Mouse (Mus musculus) kidney, postnatal 25 days (tissue): Measurements from ENCODE around the gene Fam160a1.

Experiments
- DNase-seq, 2 experiments: peaks; one replicate each; pipeline ENCODE4 v3.0.0; 2021; ENCODE audit warnings: mixed read lengths in 2 of 2

Fam160a1 gene

DNA sequence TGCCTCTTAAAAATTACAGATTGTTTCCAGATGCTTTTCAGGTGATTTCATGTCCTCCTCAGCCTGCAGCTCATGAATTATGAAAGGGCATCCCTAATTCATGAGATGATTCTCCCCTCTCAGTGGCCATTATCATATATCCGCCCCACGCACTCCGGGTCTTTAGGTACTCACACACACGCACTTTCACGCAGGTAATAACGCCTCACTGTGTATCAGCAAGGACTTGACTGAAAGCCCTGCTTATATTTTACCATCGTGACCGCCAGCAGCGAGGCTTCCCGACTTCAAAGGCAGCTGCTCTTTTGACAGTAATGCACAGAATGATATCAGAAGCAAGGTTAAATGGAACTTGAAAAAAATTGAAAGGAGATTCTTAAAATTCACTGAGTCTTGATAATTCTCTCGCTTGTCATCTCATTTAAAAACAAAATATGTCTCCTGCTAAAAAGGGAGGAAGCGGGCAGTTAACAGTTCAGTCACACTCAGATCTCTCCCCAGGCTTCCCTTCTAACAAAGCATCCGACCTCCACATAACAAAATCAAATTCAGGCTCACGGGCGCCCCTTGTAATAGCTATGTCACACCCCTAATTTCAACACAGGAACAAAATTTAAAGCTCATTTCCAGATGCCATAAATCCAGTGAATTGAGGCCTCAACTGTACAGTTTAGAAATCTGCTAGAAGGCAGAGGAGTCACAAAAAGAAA, 3.9 kb upstream of the Fam160a1 start:
- peak in 1 of 2 experiments; percentile 15 for DNase-seq

DNA sequence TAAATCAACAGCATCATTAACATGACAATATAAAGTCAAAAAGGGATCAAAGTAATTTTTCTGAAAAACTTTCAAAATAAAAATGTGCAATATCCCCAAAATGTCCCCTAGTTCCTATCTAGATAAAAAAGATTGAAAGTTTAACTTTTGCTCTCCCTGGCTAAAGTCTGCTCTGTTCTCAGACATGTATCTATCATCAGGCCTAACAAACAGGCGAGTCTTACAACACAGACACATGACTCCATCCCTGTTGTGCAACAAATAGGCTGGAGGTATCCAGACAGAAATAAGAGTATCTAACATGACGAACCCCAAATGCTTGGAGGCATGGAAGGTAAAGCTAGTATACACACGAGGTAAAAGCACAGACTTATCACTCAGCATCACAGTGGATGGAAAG, 2.2 kb upstream of the Fam160a1 start:
- DNase-seq, result no peak

GRCm38 (mm10) chr3:85814241-85814640, 2.9 kb downstream of the Fam160a1 start:
- peak; percentile 34 to 45 for DNase-seq

DNA sequence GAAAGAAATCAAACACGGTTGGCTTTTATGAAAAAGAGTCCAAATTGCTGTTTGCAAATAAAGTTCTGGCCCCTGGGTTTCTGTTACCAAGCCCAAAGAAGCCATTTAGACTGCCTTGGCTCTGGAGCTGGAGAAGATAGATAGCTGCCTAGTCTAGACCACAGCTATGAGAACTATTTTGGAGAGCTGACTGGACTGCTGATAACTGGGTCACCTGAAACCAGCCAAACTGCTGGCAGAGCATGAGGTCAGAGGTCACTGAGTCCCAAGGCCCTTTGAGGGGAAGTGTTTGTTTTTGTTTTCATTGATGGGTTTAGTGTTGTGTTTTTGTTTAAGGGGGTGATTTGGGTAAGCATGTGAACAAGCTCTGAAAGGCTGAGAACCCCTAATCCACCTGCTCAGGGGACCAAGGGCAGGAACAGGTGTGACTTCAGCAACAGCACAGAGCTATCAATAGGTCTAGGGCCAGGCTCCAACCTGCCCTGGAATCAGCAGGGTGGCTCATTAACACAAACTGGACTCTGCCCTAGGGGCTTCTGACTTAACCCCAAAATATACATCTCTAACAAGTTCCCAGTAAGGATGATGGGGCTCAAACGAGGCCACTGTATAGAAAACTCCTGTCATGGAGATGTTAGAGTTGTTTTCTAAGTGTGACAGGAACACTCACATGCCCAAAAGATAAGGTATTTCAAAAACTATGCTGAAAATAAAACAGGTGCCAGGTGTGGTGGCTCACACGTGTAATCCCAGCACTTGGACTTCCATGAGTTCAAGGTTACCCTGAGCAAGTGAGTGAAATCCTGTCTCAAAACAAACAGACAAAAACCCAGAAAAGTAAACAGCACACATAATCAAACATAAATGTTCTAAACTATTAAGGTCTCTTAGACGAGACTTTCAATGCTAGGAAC, 3.7 kb downstream of the Fam160a1 start:
- peak; percentile 29 to 52 for DNase-seq

DNA sequence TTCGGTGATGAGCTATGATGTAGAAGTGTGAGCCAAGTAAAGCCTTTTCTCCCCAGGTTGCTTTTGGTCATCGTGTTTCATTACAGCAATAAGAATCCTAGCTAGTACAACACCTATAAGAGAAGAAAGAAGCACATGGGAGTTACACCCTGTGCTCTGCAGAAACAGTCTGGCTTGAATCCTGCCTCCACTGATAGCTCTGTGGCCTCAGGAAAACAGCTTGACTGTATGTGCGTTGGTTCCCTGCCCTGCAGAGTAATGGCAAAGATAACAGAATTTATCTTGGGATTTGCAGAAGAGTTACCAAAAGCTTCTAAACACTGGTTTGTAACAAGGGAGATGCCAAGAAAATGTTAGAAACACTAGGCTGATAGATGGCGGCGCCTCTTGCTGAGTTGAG, 5.1 kb downstream of the Fam160a1 start:
- DNase-seq, result no peak

GRCm38 (mm10) chr3:85793166-85793565, 23.9 kb downstream of the Fam160a1 start:
- DNase-seq, result no peak

- no peak for DNase-seq
Observed at GRCm38 (mm10) chr3:85789748-85790147, 27.3 kb downstream of the Fam160a1 start.

- peak; percentile 32 to 63 for DNase-seq
Observed at GRCm38 (mm10) chr3:85786501-85786900, 30.6 kb downstream of the Fam160a1 start.

GRCm38 (mm10) chr3:85780906-85781305, 36.2 kb downstream of the Fam160a1 start:
- no peak for DNase-seq

DNA sequence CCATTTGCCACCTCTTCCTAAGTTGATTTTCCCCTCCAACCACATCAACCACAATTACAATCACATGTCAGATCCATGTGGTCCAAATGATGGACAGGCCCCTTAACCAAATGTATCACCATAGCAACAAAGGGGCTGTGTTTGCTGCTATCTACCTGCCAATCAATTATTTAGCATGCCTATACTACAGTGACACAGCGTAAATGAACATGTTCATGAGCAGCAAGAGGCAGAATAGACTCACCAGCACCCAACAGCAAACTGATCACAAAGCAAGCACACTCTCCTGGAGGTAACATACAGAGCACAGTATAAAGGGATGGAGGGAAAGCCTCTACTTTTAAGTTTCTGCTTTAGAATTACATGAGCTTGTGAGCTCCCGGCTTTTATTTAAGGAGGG, 36.8 kb downstream of the Fam160a1 start:
- DNase-seq, result no peak

GRCm38 (mm10) chr3:85777841-85778240, 39.2 kb downstream of the Fam160a1 start:
- DNase-seq, result no peak

- no peak for DNase-seq
Observed at GRCm38 (mm10) chr3:85777356-85777755, 39.7 kb downstream of the Fam160a1 start.

DNA sequence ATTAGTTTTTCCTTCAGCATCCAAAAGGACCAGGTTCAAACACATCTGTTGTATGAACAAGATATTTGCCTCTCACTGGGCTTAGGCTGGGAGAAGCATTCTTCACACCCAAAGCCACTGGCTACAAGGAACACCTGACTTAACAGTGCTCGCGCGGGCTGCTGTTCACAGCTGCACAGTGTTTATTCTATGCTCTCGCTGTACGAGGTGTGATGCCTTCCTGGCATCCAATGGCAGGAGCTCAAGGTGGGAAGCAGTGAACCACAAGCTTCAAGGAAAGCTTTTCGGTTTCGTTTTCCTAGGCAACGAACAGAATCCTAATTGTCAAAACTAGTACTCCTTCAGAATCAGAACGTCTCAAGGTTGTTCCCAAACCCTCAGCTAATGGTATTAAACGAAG, 40.4 kb downstream of the Fam160a1 start:
- peak; percentile 17 to 42 for DNase-seq

GRCm38 (mm10) chr3:85776126-85776525, 41.0 kb downstream of the Fam160a1 start:
- DNase-seq, result no peak

DNA sequence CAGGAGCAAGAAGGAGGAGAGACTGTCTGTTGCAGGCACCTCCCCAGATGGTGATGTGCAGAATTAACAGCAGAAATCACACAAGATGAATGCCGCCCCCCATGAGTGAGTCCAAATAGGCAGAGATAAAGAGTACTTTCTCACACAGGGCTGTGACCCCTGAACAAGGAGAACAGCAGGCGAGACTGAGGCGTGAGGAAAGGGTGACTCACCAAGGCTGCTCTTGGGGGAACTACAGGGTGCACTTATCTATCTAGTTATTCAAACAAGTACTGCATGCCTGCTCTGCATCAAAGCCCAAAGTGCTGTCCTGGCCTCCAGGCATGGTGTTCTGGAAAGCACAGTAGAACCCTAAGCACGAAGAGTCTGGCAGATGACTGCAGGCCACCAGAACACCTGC, 43.2 kb downstream of the Fam160a1 start:
- no peak for DNase-seq

DNA sequence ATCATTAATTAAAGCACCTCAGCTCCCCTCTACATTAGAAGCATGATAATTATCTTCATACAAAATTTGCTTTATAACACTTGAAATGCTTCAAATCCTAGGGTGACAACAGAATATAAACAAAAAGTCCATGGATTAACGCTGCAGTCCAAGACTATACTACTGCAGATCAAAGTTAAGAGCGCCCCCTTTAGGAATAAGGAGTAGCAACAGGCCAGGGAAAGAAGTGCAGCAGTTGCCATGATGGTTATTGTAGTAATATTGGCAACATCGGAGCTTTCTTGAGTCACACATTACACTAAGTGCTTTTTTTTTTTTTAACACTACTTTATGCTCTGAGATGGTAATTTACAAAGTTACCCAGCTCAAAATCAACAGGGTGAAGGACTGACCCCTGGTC, 43.7 kb downstream of the Fam160a1 start:
- DNase-seq, result no peak

- DNase-seq, result no peak
Observed at GRCm38 (mm10) chr3:85764937-85765337, 52.2 kb downstream of the Fam160a1 start.

- DNase-seq, result no peak
Observed at GRCm38 (mm10) chr3:85764008-85764834, 52.9 kb downstream of the Fam160a1 start.

DNA sequence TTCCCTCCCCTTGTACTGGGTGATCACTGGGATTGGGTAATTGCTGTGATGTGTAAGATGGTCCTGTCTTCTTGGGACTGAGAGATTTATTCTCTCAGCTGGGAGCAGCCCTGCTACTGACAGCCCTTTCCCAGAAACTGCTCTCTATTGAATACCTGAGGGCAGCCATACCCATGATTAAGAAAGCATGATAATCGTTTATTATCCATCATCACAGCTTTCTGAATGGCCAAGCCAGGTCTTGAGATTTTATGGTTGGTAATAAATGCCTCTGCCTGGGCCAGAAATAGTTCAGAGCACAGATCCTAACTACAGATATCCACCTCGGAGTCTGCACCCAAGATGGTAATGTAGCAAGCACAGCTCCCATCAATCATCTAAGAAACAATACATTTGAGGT, 59.1 kb downstream of the Fam160a1 start:
- no peak for DNase-seq

- no peak for DNase-seq
Observed at GRCm38 (mm10) chr3:85757435-85757834, 59.7 kb downstream of the Fam160a1 start.

GRCm38 (mm10) chr3:85749348-85749747, 67.7 kb downstream of the Fam160a1 start:
- no peak for DNase-seq

GRCm38 (mm10) chr3:85748863-85749262, 68.2 kb downstream of the Fam160a1 start:
- DNase-seq, result peak in 1 of 2 experiments; percentile 19

GRCm38 (mm10) chr3:85746116-85746515, 71.0 kb downstream of the Fam160a1 start:
- peak in 1 of 2 experiments; percentile 13 for DNase-seq
